Mouse (Mus musculus): ENCODE data around the gene Slc15a3.

DNA sequence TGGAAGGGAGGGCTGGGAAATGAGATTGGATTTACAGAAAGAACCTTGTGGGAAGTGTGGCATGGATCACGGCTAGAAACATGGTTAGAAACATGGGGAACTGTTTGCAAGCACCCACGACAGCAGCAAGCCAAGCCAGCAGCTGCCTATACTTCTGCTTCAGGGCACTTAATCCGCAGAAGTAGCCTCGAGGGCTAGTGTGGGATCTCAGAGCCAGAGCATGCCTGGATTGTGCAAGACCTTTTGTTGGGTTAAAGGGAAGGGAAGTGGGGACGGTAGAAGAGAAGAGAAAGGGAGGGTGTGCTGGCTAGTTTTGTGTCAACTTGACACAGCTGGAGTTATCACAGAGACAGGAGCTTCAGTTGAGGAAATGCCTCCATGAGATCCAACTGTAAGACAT lies 35.8 kb upstream of the Slc15a3 start:
- TF ChIP-seq POU5F1 (IDR thresholded peaks at IDR 0.05; ENCODE audit: borderline replicate concordance, low read length): no peak
- TF ChIP-seq CTCF (conservative IDR thresholded peaks at IDR 0.05; ENCODE audit: low read length): no peak
- TF ChIP-seq NANOG (IDR thresholded peaks at IDR 0.05; ENCODE audit: borderline replicate concordance, low read length): no peak
